Mouse (Mus musculus): ENCODE results near the gene Hvcn1. TPM values are rescaled to one million over a fixed set of nuclear protein-coding genes. Genes with fewer than 3 reads are reported as not detected.

The Hvcn1 gene
- polyA plus RNA-seq, 1 experiment from 2014 or later: 6.1 TPM

- DNase-seq (ENCODE audit: low spot score) (no peak), ATAC-seq (ENCODE audit: low FRiP score) (no peak)
- H3K27me3 ChIP-seq (ENCODE audit: control insufficient read depth, insufficient read depth, low read length): no peaks in the 10 kb centered on the region
- no peak overlapping the region for H3K4me2 ChIP-seq (replicated peaks; ENCODE audit: low read depth, low read length)
- 72% methylated on average over 3 of the region's 3 CpGs for WGBS
- H3K4me1 ChIP-seq (replicated peaks; ENCODE audit: control insufficient read depth, insufficient read depth, low read length): no peaks in the 10 kb centered on the region
- no peaks in the 10 kb centered on the region for H3K36me3 ChIP-seq (ENCODE audit: control insufficient read depth, insufficient read depth, low read length)
- no peak overlapping the region for H3K9ac ChIP-seq (ENCODE audit: low read depth, low read length)
- no peak overlapping the region for H3K27ac ChIP-seq (ENCODE audit: low read depth, low read length)
- H3K9me3 ChIP-seq (ENCODE audit: control insufficient read depth, low read length): no peaks in the 10 kb centered on the region
- H3K4me3 ChIP-seq (ENCODE audit: low read depth, low read length): no peak overlapping the region
Observed at GRCm38 (mm10) chr5:122245186-122245585, 38.6 kb downstream of the Hvcn1 start.

- no peak for DNase-seq (ENCODE audit: low spot score)
- no peaks in the 10 kb centered on the region for H3K27me3 ChIP-seq (ENCODE audit: control insufficient read depth, insufficient read depth, low read length)
- H3K36me3 ChIP-seq (ENCODE audit: control insufficient read depth, insufficient read depth, low read length): no peaks in the 10 kb centered on the region
- no peak overlapping the region for H3K4me2 ChIP-seq (replicated peaks; ENCODE audit: low read depth, low read length)
- WGBS: 91% methylated on average over 10 of the region's 10 CpGs
- ATAC-seq (ENCODE audit: low FRiP score): no peak
- no peak overlapping the region for H3K4me3 ChIP-seq (ENCODE audit: low read depth, low read length)
- H3K4me1 ChIP-seq (replicated peaks; ENCODE audit: control insufficient read depth, insufficient read depth, low read length): no peaks in the 10 kb centered on the region
- H3K27ac ChIP-seq (ENCODE audit: low read depth, low read length): no peak overlapping the region
- no peak overlapping the region for H3K9ac ChIP-seq (ENCODE audit: low read depth, low read length)
- H3K9me3 ChIP-seq (ENCODE audit: control insufficient read depth, low read length): no peaks in the 10 kb centered on the region
Observed at GRCm38 (mm10) chr5:122246547-122247167, 40.1 kb downstream of the Hvcn1 start.

GRCm38 (mm10) chr5:122247529-122247928 lies 40.9 kb downstream of the Hvcn1 start:
- H3K4me1 ChIP-seq (replicated peaks; ENCODE audit: control insufficient read depth, insufficient read depth, low read length): no peaks in the 10 kb centered on the region
- H3K9ac ChIP-seq (ENCODE audit: low read depth, low read length): no peak overlapping the region
- ATAC-seq (ENCODE audit: low FRiP score) (no peak), DNase-seq (ENCODE audit: low spot score) (no peak)
- H3K36me3 ChIP-seq (ENCODE audit: control insufficient read depth, insufficient read depth, low read length): no peaks in the 10 kb centered on the region
- H3K4me3 ChIP-seq (ENCODE audit: low read depth, low read length): no peak overlapping the region
- no peak overlapping the region for H3K4me2 ChIP-seq (replicated peaks; ENCODE audit: low read depth, low read length)
- H3K27me3 ChIP-seq (ENCODE audit: control insufficient read depth, insufficient read depth, low read length): no peaks in the 10 kb centered on the region
- H3K27ac ChIP-seq (ENCODE audit: low read depth, low read length): no peak overlapping the region
- 87% methylated on average over 11 of the region's 11 CpGs for WGBS
- no peaks in the 10 kb centered on the region for H3K9me3 ChIP-seq (ENCODE audit: control insufficient read depth, low read length)

- WGBS: 93% methylated on average over 7 of the region's 7 CpGs
Observed at GRCm38 (mm10) chr5:122247934-122248333, 41.3 kb downstream of the Hvcn1 start.

GRCm38 (mm10) chr5:122249281-122249680 lies 42.7 kb downstream of the Hvcn1 start:
- Histone ChIP-seq H3K27ac (ENCODE audit: low read depth, low read length) (no peak overlapping the region), H3K4me1 (replicated peaks; ENCODE audit: control insufficient read depth, insufficient read depth, low read length) (no peaks in the 10 kb centered on the region), H3K9me3 (ENCODE audit: control insufficient read depth, low read length) (no peaks in the 10 kb centered on the region), H3K27me3 (ENCODE audit: control insufficient read depth, insufficient read depth, low read length) (no peaks in the 10 kb centered on the region), H3K36me3 (ENCODE audit: control insufficient read depth, insufficient read depth, low read length) (0 out of 2 replicates have a peak, but pooled peaks cover 2% of the 10 kb centered on the region), H3K4me3 (ENCODE audit: low read depth, low read length) (no peak overlapping the region), H3K4me2 (replicated peaks; ENCODE audit: low read depth, low read length) (no peak overlapping the region), H3K9ac (ENCODE audit: low read depth, low read length) (no peak overlapping the region)
- ATAC-seq (ENCODE audit: low FRiP score) (no peak), DNase-seq (ENCODE audit: low spot score) (no peak)
- WGBS: 93% methylated on average over 4 of the region's 4 CpGs

More at GRCm38 (mm10) chr5:122247934-122248333, 41.3 kb downstream of the Hvcn1 start:
- H3K27ac ChIP-seq (ENCODE audit: low read depth, low read length): no peak overlapping the region
- H3K4me2 ChIP-seq (replicated peaks; ENCODE audit: low read depth, low read length): no peak overlapping the region
- ATAC-seq (ENCODE audit: low FRiP score) (no peak), DNase-seq (ENCODE audit: low spot score) (no peak)
- no peaks in the 10 kb centered on the region for H3K4me1 ChIP-seq (replicated peaks; ENCODE audit: control insufficient read depth, insufficient read depth, low read length)
- H3K9me3 ChIP-seq (ENCODE audit: control insufficient read depth, low read length): no peaks in the 10 kb centered on the region
- H3K4me3 ChIP-seq (ENCODE audit: low read depth, low read length): no peak overlapping the region
- H3K27me3 ChIP-seq (ENCODE audit: control insufficient read depth, insufficient read depth, low read length): no peaks in the 10 kb centered on the region
- H3K36me3 ChIP-seq (ENCODE audit: control insufficient read depth, insufficient read depth, low read length): no peaks in the 10 kb centered on the region
- H3K9ac ChIP-seq (ENCODE audit: low read depth, low read length): no peak overlapping the region

- H3K4me1 ChIP-seq (replicated peaks; ENCODE audit: control insufficient read depth, insufficient read depth, low read length): no peaks in the 10 kb centered on the region
- no peak overlapping the region for H3K4me3 ChIP-seq (ENCODE audit: low read depth, low read length)
- no peaks in the 10 kb centered on the region for H3K27me3 ChIP-seq (ENCODE audit: control insufficient read depth, insufficient read depth, low read length)
- ATAC-seq (ENCODE audit: low FRiP score): no peak
- H3K9ac ChIP-seq (ENCODE audit: low read depth, low read length): no peak overlapping the region
- H3K27ac ChIP-seq (ENCODE audit: low read depth, low read length): no peak overlapping the region
- DNase-seq (ENCODE audit: low spot score): no peak
- H3K9me3 ChIP-seq (ENCODE audit: control insufficient read depth, low read length): no peaks in the 10 kb centered on the region
- H3K4me2 ChIP-seq (replicated peaks; ENCODE audit: low read depth, low read length): no peak overlapping the region
- 0 out of 2 replicates have a peak, but pooled peaks cover 2% of the 10 kb centered on the region for H3K36me3 ChIP-seq (ENCODE audit: control insufficient read depth, insufficient read depth, low read length)
- 94% methylated on average over 17 of the region's 17 CpGs for WGBS
Observed at GRCm38 (mm10) chr5:122251895-122252606, 45.4 kb downstream of the Hvcn1 start.

- Histone ChIP-seq H3K9ac (ENCODE audit: low read depth, low read length) (no peak overlapping the region), H3K27me3 (ENCODE audit: control insufficient read depth, insufficient read depth, low read length) (no peaks in the 10 kb centered on the region), H3K9me3 (ENCODE audit: control insufficient read depth, low read length) (no peaks in the 10 kb centered on the region), H3K36me3 (ENCODE audit: control insufficient read depth, insufficient read depth, low read length) (0 out of 2 replicates have a peak, but pooled peaks cover 2% of the 10 kb centered on the region), H3K27ac (ENCODE audit: low read depth, low read length) (no peak overlapping the region), H3K4me2 (replicated peaks; ENCODE audit: low read depth, low read length) (no peak overlapping the region), H3K4me3 (ENCODE audit: low read depth, low read length) (no peak overlapping the region), H3K4me1 (replicated peaks; ENCODE audit: control insufficient read depth, insufficient read depth, low read length) (no peaks in the 10 kb centered on the region)
- DNase-seq (ENCODE audit: low spot score): no peak
- no peak for ATAC-seq (ENCODE audit: low FRiP score)
- WGBS: 86% methylated on average over 6 of the region's 6 CpGs
Observed at GRCm38 (mm10) chr5:122258027-122258741, 51.6 kb downstream of the Hvcn1 start.

GRCm38 (mm10) chr5:122262104-122262503 lies 55.5 kb downstream of the Hvcn1 start:
- Histone ChIP-seq H3K4me1 (replicated peaks; ENCODE audit: control insufficient read depth, insufficient read depth, low read length) (no peaks in the 10 kb centered on the region; the same call in 1 of the 2 replicates), H3K4me3 (ENCODE audit: low read depth, low read length) (no peak overlapping the region), H3K36me3 (ENCODE audit: control insufficient read depth, insufficient read depth, low read length) (no peaks in the 10 kb centered on the region), H3K4me2 (replicated peaks; ENCODE audit: low read depth, low read length) (no peak overlapping the region), H3K27me3 (ENCODE audit: control insufficient read depth, insufficient read depth, low read length) (no peaks in the 10 kb centered on the region), H3K27ac (ENCODE audit: low read depth, low read length) (no peak overlapping the region), H3K9me3 (ENCODE audit: control insufficient read depth, low read length) (no peaks in the 10 kb centered on the region), H3K9ac (ENCODE audit: low read depth, low read length) (no peak overlapping the region)
- no peak for DNase-seq (ENCODE audit: low spot score)
- 60% methylated on average over 7 of the region's 7 CpGs for WGBS
- no peak for ATAC-seq (ENCODE audit: low FRiP score)

All from hindbrain, embryonic 11.5 days (tissue).